Mouse (Mus musculus) cerebellum, adult 9-10 months (tissue): Measurements from ENCODE around the gene Nrxn2.

ENCODE experiments used
- DNase-seq: peaks from one replicate; pipeline ENCODE4 v3.0.0; 2022

Gene Nrxn2

DNA sequence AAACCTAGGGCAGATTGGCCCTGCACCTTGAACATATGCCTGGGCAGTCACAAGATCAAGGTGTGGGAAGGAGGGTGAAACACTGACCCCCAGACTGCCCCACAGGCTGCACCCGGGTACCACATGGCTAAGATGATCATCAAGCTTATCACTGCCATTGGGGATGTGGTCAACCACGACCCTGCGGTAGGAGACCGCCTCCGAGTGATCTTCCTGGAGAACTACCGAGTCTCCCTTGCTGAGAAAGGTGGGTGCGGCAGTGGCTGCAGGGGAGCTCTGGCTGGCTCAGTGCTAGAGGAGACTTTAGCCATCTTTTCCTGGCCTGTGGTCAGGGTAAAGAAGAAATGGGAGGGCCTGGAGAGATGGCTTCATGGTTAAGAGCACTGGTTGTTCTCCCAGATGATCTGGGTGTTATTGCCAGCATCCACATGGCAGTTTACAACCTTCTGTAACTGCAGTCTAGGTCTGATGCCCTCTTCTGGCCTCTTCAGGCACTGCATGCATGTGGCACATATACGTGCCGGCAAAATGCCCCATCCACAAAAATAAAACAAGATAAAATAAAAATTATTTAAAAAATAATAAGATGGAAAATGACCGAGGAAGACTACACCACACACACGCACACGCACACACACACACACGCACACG, 25.7 kb upstream of the Nrxn2 start:
- DNase-seq, result no peak

DNA sequence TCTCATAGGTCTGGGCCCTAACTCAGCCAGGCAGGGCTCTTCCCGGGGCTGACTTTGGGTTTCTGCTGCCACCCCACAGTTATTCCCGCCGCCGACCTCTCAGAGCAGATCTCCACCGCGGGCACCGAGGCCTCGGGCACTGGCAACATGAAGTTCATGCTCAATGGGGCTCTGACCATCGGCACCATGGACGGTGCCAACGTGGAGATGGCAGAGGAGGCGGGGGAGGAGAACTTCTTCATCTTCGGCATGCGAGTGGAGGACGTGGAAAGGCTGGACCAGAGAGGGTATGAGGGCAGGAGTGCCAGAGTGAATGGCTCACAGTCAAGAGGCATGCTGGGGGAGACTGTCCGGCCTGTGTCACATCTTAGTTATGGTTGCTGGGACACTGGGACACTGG, 24.9 kb upstream of the Nrxn2 start:
- DNase-seq, result no peak

DNA sequence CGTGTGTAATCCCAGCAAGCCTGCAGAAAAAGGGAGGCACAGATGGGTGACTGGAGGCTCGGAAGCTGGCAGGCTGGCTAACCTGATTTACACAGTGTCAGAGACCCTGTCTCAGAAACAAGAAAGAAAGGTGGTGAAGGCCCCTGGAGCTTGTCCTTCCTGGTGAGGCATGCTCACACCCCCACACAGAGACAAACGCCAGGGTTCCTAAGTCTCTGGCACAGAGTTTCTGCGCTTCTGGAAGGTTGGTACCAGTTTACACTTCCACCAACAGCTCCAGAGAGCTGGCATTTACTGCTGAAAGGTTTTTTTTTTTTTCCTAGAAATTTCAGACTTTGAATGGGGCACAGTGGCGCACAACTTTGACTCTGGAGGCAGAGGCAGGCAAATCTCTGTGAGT, 22.3 kb upstream of the Nrxn2 start:
- DNase-seq, result no peak

DNA sequence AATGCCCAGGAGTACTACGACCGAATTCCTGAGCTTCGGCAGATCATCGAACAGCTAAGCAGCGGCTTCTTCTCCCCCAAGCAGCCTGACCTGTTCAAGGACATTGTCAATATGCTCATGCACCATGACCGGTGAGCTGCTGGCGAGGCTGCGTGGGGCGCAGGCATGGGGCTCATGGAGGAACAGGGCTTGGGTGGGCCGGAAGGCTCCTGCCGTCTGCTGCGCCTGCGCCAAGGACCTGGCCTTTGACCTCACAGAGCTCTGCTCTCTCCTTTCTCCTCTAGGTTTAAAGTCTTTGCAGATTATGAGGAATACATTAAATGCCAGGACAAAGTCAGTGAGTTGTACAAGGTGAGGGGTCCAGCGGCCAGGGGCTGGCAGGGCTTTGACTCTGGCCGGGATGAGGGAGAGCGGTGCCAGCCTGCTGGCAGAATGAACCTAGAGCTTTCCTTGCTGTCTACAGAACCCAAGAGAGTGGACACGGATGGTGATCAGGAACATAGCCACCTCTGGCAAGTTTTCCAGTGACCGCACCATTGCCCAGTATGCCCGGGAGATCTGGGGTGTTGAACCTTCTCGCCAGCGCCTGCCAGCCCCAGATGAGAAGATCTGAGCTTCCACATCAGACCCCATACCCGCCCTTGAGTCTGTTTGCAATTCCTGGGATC, 20.8 kb upstream of the Nrxn2 start:
- DNase-seq, result no peak

DNA sequence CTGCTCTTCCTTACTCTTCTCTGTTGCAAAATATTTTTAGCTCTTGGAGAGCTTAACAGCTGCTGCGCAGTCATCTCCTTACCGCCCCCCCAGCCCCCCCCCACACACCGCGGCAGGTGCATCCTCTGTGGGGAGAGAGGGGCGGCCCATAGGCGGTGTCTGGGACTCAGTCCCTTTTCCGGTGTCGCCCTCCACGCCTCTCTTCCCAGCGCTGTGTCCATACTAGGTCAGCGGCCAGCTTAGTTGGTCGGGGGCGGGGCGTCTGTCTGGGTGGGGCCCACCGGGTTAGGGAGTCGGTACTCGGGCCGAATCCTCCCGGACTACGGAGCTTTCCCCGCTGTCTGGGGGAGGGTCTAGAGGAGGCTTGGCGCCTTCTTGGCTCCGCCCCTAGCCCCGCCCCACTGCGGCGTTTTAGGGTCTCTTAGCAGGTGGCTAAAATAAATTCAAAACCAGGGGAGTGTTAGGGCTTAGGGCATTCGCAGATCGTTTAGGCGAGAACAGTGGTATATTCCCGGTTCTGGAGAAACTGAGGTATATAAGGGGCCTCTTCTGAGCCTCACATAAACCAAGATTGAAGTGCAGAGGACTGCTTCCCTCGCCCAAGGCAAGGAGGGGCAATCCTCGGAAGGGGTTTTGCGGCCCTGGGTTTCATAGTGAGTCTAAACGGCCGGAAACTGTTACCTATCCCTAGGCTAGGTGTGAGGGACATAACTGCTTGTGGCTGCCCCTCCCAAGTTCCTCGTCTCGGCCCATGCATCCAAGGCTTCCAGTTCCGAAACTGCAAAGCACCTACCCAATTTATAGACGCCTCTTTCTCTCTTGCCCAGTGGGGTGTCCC, 19.9 kb upstream of the Nrxn2 start:
- DNase-seq, result peak; percentile 72

DNA sequence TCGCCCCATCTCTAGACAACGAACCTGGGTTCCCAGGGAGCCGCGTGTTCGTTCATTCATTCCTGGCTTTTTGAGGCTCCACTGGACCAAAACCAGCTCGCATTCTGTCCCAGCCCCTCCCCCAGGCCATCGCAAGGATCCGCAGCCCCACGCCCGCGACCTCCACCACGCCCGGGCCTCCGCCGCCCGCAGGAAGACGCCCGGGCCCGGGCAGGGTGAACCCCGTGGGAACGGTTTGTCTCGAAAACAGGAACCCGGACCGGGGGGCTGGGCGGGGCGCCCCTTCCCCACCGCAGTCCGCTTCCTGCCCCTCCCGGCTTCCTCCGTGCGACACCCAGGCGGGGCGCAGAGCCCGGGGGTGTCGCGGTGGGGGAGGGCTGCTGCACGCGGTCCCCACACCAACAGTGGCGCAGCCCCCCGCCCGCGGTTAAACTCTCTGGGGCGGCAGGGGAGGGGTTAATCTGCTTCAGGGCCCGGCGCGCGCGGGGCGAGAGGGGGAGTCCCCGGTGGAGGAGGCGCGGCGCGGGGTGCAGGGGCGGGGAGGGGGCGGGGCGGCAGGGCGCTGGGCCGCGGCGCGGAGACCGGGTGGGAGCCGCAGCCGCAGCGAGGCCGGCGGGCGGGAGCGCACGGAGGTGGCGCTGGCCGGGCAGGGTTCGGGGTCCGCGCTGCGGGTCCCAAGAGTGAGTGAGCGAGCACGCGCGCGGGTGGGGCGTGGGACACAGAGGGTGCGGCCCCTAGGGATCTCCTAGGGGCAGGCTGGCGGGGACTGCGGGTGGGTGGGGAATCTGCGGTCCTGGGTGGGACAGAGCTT, 19.0 kb upstream of the Nrxn2 start, which contains the start of gene Rasgrp2:
Gene Rasgrp2, plus strand, starts transcription at position 56 of the 811 bp plus-strand sequence.
- DNase-seq, result no peak

DNA sequence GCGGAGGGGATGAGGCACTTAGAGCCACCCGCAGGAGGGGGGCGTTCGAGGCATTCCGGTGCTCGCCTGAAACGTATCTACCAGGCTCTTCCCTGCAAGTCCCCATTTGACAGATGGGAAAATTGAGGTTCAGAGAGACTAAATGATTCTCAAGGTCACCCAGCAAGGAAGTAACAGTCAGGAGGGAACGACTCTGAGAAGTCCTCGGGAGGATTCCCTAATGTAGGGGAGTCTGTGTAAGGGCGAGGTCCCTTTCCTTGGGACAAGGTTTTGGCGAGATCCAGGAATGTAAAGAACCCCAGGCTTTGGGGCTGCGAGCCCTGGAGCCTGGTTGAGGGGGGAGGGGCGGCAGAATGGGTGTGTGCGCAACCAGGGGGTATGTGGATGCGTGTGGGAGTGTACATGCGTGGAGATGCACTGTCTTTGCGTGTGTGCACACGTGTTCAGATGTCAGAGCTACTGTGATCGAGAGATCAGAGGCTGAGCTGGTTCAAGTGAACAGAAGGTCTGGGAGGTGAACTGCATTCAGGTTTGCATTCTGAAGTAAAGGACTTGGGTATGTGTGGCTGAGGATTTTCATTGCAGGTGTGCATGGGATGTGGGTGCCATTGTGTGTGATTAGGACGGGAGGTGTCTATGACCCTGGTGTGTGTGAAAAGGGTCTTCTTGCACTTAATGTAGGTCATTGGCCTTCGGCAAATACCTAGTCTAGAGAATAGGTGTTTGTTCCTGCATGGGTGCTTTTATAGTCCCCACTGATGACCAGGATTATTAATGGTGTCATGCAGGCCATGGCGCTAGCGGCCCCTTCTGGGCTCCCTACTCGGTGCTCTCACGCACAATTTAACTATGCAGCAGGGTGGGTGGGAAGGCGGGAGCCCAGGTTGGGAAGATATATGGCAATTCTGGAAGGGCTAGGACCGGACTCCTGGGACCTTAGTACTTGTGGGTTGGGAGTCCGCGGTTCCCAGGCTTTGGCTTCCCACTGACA, 18.1 kb upstream of the Nrxn2 start:
- DNase-seq, result no peak

DNA sequence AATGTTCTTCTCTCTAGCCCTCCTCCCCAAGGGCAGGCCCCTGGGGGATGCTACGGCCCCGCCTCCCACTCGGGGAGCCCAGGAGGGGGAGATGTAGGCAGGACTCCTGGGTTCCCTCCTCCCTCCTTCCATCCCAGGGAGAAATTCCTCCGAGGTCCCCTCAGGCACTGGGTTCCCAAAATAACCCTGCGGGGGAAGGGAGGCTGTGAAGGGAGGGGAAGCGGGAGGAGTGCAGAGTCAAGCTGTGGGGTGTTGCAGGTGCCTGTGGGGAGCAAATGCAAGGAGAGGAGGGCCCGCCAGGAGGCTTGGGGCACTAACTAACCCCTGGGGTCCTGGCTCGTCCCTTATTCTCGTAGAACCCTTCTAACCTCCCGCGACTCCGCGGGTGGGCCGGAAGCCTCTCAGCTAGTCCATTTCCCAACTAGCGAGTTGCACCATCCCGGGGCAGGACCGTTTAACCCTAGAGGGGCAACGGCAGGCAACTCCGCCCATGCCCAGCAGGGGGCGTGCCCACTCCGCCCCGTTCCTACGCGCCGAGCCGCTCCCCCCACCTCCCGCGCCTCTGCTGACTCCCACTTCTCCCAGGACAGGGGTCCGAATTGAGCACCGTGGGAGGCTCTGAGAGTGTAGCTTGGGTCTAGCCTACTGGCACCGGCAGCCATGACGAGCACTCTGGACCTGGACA, 17.3 kb upstream of the Nrxn2 start:
- peak; percentile 71 for DNase-seq

DNA sequence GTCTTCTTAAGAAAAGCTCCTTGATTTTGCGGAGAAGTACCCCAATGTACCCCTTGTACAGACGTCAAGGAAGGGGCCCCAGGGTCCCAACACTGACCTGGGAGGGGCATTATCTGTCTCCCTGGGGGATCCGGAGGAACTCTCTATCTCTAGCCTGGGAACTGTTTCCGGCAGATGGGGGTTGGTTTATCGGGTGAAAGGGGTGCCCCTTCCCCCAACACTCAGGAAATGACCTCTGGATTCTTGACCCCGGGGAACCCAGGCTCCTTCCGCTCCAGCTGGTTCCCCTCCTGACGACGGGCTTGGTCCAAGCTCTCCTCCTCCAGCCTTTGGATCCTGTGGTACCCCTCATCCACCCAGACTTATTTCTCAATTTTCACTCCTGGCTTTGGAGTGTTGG, 16.6 kb upstream of the Nrxn2 start:
- DNase-seq, result no peak

DNA sequence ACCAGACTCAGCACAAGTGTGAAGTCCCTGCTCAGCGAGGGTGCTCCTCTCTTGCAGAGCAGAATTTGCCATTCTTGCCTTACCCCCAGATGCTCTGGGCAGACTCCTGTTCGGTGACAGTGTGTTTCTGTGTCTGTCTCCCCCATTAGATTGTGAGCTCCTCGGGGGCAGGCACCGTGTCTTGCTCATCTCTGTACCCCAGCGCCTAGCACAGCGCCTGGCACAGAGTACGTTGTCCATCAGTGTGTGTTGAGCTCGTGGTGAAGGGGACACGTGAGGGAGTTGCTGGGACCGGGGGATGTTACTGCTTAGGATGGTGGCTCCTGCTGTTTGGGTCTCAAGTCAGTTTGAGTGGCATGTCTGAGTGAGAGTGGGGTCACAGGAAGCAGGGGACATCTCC, 14.7 kb upstream of the Nrxn2 start:
- DNase-seq, result no peak

DNA sequence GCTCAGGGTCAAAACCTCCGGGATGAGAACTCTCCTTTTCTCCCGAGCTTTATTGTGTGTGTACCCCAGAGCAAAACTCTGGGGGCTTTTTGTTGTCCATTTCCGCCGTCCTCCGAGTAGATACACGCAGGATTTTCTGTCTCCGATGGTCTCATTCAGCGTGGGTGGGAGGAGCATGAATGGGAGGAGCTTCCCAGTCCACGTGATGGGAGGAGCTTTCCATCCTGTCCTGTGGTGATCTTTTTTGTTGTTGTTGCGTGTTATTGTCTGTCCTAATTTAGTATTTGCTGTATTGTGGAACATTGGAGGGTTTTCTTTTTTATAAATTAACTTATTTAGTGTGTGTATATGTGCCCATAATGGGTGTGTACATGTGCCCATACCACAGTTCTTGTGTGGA, 13.1 kb upstream of the Nrxn2 start:
- DNase-seq, result no peak

DNA sequence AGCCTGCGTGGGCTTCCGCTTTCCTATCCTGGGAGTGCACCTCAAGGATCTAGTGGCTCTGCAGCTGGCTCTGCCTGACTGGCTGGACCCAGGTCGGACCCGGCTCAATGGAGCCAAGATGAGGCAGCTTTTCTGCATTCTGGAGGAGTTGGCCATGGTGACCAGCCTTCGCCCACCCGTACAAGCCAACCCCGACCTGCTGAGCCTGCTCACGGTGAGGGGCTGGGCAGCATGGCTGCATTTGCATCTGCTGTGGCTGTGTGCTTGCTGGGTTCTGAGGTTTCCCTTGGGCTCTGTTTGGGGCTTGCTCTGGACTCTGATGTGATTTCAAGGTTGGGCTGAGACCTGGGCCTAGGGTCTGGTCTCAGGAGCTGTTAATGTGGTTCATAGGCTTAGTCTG, 11.4 kb upstream of the Nrxn2 start:
- no peak for DNase-seq

DNA sequence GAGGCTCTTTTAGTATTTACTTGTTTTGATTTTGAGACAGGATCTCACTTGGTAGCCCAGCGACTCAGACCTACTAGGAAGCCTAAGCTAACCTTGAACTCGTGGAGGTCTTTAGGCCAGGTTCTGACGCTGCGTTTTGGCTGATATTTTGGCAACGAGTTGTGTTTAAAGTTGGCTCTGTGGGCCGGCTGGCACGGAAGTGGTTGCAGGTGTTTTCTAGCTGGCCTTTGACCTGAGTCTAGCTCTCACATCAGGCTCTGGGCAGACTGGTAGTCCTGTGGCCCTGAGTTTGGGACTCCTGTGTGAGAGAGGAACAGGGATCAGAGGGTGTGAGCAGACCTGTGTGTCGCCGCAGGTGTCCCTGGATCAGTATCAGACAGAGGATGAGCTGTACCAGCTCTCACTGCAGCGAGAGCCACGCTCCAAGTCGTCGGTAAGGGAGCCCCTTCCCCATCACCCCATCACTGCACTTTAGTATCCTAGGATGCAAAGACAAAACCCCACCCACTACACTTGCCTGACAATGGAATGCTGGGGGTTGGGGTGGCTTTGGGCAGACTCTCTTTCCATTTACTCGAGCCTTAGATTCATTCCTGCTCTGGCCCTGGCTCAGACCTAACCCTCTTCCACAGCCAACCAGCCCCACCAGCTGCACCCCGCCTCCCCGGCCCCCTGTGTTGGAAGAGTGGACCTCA, 10.6 kb upstream of the Nrxn2 start:
- no peak for DNase-seq

DNA sequence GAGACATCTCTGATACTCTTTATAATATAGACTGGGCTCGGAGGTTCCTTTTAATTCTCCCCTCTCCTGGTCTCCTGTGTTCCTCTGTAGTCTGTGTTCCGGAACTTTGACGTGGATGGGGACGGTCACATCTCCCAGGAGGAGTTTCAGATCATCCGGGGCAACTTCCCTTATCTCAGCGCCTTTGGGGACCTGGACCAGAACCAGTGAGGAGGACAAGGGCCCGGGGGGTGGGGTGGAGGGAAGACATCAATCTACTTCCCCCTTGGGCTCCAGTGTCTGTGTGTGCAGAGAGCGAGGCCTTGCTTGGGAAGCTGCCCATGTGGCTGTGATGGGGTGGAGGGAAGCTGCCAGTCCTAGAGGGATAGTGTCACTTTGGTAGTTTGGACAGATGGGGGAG, 9.8 kb upstream of the Nrxn2 start:
- no peak for DNase-seq

DNA sequence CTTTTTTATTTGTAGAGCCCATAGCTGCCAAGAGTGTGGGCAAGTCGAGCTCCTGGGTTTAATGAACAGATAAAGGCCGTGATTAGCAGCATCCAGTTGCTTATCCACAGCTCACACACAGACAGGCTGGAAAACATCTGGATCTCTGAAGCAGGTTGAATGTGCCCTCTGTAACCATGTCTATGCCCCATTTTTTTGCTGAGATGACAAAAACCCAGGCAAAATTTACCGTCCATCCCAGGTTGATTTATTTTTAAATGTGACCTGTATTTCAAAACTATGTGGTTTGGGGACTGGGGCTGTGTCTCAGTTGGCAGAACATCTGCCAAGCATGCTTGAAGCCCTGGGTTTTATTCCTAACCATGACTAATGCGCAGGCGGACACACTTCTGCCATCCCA, 9.4 kb upstream of the Nrxn2 start:
- DNase-seq, result no peak

DNA sequence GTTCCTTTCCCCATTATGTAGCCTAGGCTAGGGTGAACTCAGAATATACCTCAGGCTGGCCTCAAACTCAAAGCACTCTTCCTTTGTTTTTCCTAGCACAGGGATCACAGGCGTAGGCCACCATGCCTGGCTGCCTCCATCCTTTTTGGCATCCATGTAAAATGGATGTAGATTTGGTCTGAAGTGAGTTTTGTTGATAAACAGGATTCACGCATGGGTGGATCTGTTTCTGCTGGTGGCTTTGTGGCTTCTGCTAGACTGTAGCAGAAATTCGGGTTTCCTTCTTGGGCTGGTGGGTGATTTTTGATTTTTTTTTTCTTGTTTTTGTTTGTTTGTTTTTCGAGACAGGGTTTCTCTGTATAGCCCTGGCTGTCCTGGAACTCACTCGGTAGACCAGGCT, 8.6 kb upstream of the Nrxn2 start:
- no peak for DNase-seq

DNA sequence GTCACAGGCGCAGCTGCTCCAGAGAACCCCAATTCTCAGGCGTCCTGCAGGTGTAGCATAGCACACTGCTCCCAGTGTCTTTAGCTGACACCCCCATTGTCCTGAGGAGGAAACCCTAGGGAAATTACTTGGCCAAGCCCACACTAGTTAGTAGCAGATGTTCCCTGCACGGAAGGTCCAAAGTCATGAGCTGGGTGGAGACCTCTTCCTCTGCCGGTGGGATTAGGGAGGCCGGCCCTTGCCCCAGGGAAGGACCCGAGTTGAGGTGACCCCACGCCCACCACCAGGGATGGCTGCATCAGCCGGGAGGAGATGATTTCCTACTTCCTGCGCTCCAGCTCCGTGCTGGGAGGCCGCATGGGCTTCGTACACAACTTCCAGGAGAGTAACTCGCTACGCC, 5.7 kb upstream of the Nrxn2 start:
- DNase-seq, result no peak

DNA sequence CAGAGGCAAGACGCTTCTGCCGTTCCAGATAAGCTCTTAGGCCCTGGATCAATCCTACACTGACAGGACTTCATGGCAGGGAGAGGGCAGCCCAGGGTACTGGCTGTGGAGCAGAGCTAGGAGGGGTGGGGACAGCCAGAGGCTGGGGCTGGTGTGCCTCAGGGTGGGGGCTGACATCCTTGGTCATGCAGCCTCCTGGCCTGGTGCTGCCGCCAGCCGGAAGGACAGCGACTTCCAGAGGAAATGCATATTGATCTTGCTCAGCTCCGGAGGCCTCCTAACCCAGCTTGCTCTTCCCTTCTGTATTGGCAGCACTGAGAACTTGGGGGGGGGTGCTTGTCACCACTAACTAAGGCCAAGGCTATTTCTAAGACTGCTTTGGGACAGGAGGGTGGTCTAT, 3.1 kb upstream of the Nrxn2 start:
- no peak for DNase-seq

DNA sequence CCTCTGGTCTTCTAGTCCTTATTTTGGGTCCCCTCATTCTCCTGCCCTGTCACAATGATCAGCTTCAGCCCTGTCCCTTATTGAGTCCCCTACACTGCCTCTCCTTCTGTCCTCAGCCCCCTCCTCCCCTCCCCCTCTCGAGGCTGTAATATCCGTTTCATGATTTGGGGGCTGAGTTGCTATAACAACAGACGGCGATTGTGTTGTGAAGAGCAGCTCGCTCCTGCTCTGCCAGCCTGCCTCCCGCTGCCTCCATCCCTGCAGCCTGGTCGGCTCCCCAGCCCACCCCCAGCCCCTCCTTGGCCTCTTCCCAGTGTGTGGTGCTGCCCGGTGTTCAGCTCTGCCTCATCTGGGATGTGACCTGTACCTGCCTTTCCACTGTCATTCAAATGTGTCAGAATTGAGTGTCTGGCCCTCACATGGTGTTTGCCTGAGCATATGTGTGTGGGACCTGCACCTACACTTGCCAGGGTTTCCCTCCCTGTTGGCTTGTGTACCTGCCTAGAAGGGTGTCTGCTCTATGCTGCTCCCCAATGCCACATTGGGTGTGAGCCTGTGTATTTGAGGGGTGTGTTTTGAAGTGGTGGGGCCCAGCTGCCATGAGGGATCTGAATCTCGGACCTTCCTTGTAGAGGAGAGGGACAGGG, 2.3 kb upstream of the Nrxn2 start:
- no peak for DNase-seq
